Mouse (Mus musculus) hindbrain, embryonic 13.5 days (tissue): Measurements from ENCODE around the gene Mcf2l. TPM values are rescaled to one million over a fixed set of nuclear protein-coding genes. Genes with fewer than 3 reads are reported as not detected.

ENCODE experiments used
- microRNA-seq: library from miRNA; unstranded; fragments of <30 nt; microRNA quantifications from one replicate; pipeline ENCODE4, GENCODE M21; 2016
- polyA plus RNA-seq: library from polyadenylated mRNA; unstranded; fragments of >200 nt; fragmentation: Nextera tagmentation; extraction: Ambion mirVana; gene quantifications from 2 replicates; pipeline ENCODE4 v1.2.1, GENCODE M21; 2015

Gene Mcf2l
- polyA plus RNA-seq, 1 experiment from 2014 or later: 119 TPM

Small RNA genes lying within 50 kb of the gene (microRNA-seq; reads per million reads assigned to microRNA genes)
- gene Gm38671: 0.93 reads per million

Other genes with a start within 250 kb of the Mcf2l start
- gene Tubgcp3, start 201.6 kb upstream of the Mcf2l start, polyA plus RNA-seq: 38.4 and 41.5 TPM in 2 replicates
- gene Atp11a, start 116.8 kb upstream of the Mcf2l start, polyA plus RNA-seq: 7.9 and 8.8 TPM in 2 replicates
- 0.13 TPM in 1 of 2 replicates, not detected in the other for gene F7, start 152.2 kb downstream of the Mcf2l start, polyA plus RNA-seq
- gene F10, start 163.5 kb downstream of the Mcf2l start, polyA plus RNA-seq: 0.61 and 0.69 TPM in 2 replicates
- gene Proz, start 187.1 kb downstream of the Mcf2l start, polyA plus RNA-seq: 0.73 and 1.1 TPM in 2 replicates
- gene Pcid2, start 231.7 kb downstream of the Mcf2l start, polyA plus RNA-seq: 41.7 and 44.3 TPM in 2 replicates
- gene Cul4a, start 231.8 kb downstream of the Mcf2l start, polyA plus RNA-seq: 71.7 and 73.0 TPM in 2 replicates